Mouse (Mus musculus): ENCODE results near the gene Zfp597.
"Not testable (repeated sequence)": the region's sequence is repeated elsewhere in the genome, so short reads cannot be mapped to it uniquely, and the experiment has no call there.

Zfp597 gene

GRCm38 (mm10) chr16:3855776-3856175, 28.6 kb downstream of the Zfp597 start:
- no peak for DNase-seq (ENCODE audit: low spot score in 2 of 2)

- DNase-seq (ENCODE audit: low spot score in 2 of 2): no peak
These were observed 29.8 kb downstream of the Zfp597 start for GRCm38 (mm10) chr16:3854437-3855182.

- DNase-seq (ENCODE audit: low spot score in 2 of 2): no peak
These were observed 31.8 kb downstream of the Zfp597 start for GRCm38 (mm10) chr16:3852586-3852985.

GRCm38 (mm10) chr16:3851301-3851700, 33.1 kb downstream of the Zfp597 start:
- not testable (repeated sequence) for DNase-seq (ENCODE audit: low spot score in 2 of 2)

GRCm38 (mm10) chr16:3848416-3848815, 35.9 kb downstream of the Zfp597 start:
- no peak for DNase-seq (ENCODE audit: low spot score in 2 of 2)

- DNase-seq (ENCODE audit: low spot score in 2 of 2): no peak
These were observed 36.5 kb downstream of the Zfp597 start for GRCm38 (mm10) chr16:3847871-3848270.

- peak; percentile 83 to 89 for DNase-seq (ENCODE audit: low spot score in 2 of 2)
These were observed 37.4 kb downstream of the Zfp597 start, which contains the start of gene Zfp174 for GRCm38 (mm10) chr16:3846711-3847518. Gene Zfp174, plus strand, starts transcription at chr16:3847268.

- no peak for DNase-seq (ENCODE audit: low spot score in 2 of 2)
These were observed 40.6 kb downstream of the Zfp597 start for GRCm38 (mm10) chr16:3843796-3844195.

- DNase-seq (ENCODE audit: low spot score in 2 of 2): no peak
These were observed 41.4 kb downstream of the Zfp597 start for GRCm38 (mm10) chr16:3842989-3843388.

- DNase-seq (ENCODE audit: low spot score in 2 of 2): no peak
These were observed 45.0 kb downstream of the Zfp597 start for GRCm38 (mm10) chr16:3839157-3839885.

GRCm38 (mm10) chr16:3835461-3835860, 48.9 kb downstream of the Zfp597 start:
- DNase-seq (ENCODE audit: low spot score in 2 of 2): no peak

- no peak for DNase-seq (ENCODE audit: low spot score in 2 of 2)
These were observed 53.7 kb downstream of the Zfp597 start, which contains the start of gene Olfr15 for GRCm38 (mm10) chr16:3830588-3831109. Gene Olfr15, plus strand, starts transcription at chr16:3830878.

GRCm38 (mm10) chr16:3829727-3830126, 54.6 kb downstream of the Zfp597 start:
- no peak for DNase-seq (ENCODE audit: low spot score in 2 of 2)

GRCm38 (mm10) chr16:3828021-3828420, 56.3 kb downstream of the Zfp597 start:
- DNase-seq (ENCODE audit: low spot score in 2 of 2): no peak

GRCm38 (mm10) chr16:3820202-3820601, 64.2 kb downstream of the Zfp597 start:
- DNase-seq (ENCODE audit: low spot score in 2 of 2): no peak

- not testable (repeated sequence) for DNase-seq (ENCODE audit: low spot score in 2 of 2)
These were observed 69.7 kb downstream of the Zfp597 start for GRCm38 (mm10) chr16:3814667-3815066.
